Mouse (Mus musculus) retina, postnatal 1 day (tissue): ENCODE results near the gene Skint5.
"Not testable (repeated sequence)": the region's sequence is repeated elsewhere in the genome, so short reads cannot be mapped to it uniquely, and the experiment has no call there.

Experiments
- DNase-seq: peaks from one replicate; pipeline ENCODE4 v3.0.0-alpha.2; 2012

Skint5 gene

GRCm38 (mm10) chr4:113999403-113999802, at the start of gene Skint5:
Gene Skint5 (minus strand): TSS chr4:113999503.
- DNase-seq, result no peak

- DNase-seq, result no peak
Measured at GRCm38 (mm10) chr4:113957343-113957742, 42.0 kb downstream of the Skint5 start.

- DNase-seq, result no peak
Measured at GRCm38 (mm10) chr4:113764182-113764581, 235.1 kb downstream of the Skint5 start.

- DNase-seq, result no peak
Measured at GRCm38 (mm10) chr4:113763684-113764083, 235.6 kb downstream of the Skint5 start.

GRCm38 (mm10) chr4:113448230-113448629, 551.1 kb downstream of the Skint5 start:
- DNase-seq, result not testable (repeated sequence)
